Mouse (Mus musculus): ENCODE measurements around the gene Spata17. TPM values are rescaled to one million over a fixed set of nuclear protein-coding genes. Genes with fewer than 3 reads are reported as not detected.

Spata17 gene
- polyA plus RNA-seq, 1 experiment from 2014 or later: 0.72 TPM

- ATAC-seq (ENCODE audit: insufficient number of reproducible peaks, low FRiP score): no peak
- Histone ChIP-seq H3K4me1 (replicated peaks) (peaks cover 25% of the 10 kb centered on the region), H3K27me3 (replicated peaks) (no peaks in the 10 kb centered on the region), H3K4me3 (no peak overlapping the region), H3K27ac (ENCODE audit: poor library complexity, severe bottlenecking) (no peak overlapping the region), H3K9me3 (replicated peaks) (no peaks in the 10 kb centered on the region), H3K9ac (no peak overlapping the region), H3K4me2 (no peak overlapping the region), H3K36me3 (peaks cover 19% of the 10 kb centered on the region)
- WGBS: 88% methylated on average over 14 of the region's 14 CpGs
Measured at GRCm38 (mm10) chr1:187232196-187232955, 17.1 kb upstream of the Spata17 start.

DNA sequence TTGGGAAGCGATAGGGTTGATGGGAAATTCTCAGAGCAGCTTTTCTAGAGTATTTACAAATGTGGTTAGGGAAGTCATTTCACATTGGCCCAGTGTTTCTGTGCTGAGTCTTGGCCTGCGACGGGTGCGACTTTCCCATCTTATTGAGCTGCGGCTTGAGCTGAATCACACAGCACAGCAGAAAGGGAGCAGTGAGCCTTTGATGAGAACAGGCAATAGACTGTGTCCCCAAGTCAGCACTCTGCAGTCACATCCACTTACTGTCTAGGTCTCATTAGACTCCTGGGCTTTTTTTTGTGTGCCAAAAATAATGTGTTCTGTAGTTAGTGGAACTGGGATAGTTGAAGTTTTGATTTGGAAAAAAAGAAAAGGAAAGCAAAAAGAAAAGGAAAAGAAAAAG, 15.0 kb upstream of the Spata17 start:
- no peaks in the 10 kb centered on the region for H3K9me3 ChIP-seq (replicated peaks)
- no peaks in the 10 kb centered on the region for H3K27me3 ChIP-seq (replicated peaks)
- no peak overlapping the region for H3K4me2 ChIP-seq
- peaks cover 30% of the 10 kb centered on the region for H3K4me1 ChIP-seq (replicated peaks)
- H3K36me3 ChIP-seq: peaks cover 30% of the 10 kb centered on the region
- H3K4me3 ChIP-seq: no peak overlapping the region
- H3K27ac ChIP-seq (ENCODE audit: poor library complexity, severe bottlenecking): no peak overlapping the region
- 89% methylated on average over 5 of the region's 5 CpGs for WGBS
- no peak for ATAC-seq (ENCODE audit: insufficient number of reproducible peaks, low FRiP score)
- H3K9ac ChIP-seq: no peak overlapping the region

DNA sequence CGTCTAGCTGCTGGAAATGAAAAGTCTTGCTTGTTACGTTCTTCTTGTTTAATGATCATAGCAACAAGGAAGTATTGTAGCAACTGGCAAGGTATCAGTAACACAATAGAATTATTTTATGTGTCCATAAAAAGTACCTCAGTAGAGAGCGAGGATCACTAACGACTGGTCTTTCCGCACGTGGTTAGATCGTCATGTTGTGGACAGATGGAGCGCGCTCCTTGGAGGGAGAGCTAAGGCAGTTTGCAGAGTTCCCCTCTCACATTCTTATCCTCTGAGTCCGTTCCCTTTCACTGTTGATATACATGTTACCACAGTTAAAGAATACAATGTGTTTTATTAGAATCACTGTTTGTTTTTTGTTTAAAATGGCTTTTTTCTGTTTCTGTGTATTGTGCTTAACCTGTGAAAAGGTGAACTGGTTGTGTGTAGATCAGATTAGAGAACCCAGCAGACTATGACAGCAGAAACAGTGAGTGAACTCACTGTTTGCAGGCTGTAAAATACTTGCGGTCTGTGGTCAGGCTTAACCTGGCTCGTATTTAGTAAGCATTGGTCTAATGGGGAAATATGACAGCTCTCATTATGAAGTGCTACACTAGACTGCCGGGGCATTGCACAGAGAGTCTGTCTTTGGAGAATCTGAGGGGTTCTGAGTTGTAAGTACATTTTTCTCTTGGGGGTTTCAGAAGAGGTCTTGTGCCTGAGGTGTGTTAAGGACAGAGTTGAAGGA, 13.3 kb upstream of the Spata17 start:
- Histone ChIP-seq H3K4me1 (replicated peaks) (peaks cover 30% of the 10 kb centered on the region), H3K9me3 (replicated peaks) (no peaks in the 10 kb centered on the region), H3K27ac (ENCODE audit: poor library complexity, severe bottlenecking) (no peak overlapping the region), H3K9ac (no peak overlapping the region), H3K4me3 (no peak overlapping the region), H3K36me3 (peaks cover 24% of the 10 kb centered on the region), H3K27me3 (replicated peaks) (no peaks in the 10 kb centered on the region), H3K4me2 (no peak overlapping the region)
- WGBS: 82% methylated on average over 13 of the region's 13 CpGs
- ATAC-seq (ENCODE audit: insufficient number of reproducible peaks, low FRiP score): no peak

GRCm38 (mm10) chr1:187226328-187227025, 11.2 kb upstream of the Spata17 start:
- Histone ChIP-seq H3K27me3 (replicated peaks) (no peaks in the 10 kb centered on the region), H3K9ac (no peak overlapping the region), H3K4me1 (replicated peaks) (peaks cover 30% of the 10 kb centered on the region), H3K27ac (ENCODE audit: poor library complexity, severe bottlenecking) (peak overlapping the region; percentile 68), H3K9me3 (replicated peaks) (no peaks in the 10 kb centered on the region), H3K4me3 (no peak overlapping the region), H3K36me3 (peaks cover 16% of the 10 kb centered on the region), H3K4me2 (peak overlapping the region; percentile 7; the same call in 1 of the 2 replicates)
- WGBS: 49% methylated on average over 11 of the region's 11 CpGs
- ATAC-seq (ENCODE audit: insufficient number of reproducible peaks, low FRiP score): peak; percentile 57; the same call in 1 of the 2 replicates

DNA sequence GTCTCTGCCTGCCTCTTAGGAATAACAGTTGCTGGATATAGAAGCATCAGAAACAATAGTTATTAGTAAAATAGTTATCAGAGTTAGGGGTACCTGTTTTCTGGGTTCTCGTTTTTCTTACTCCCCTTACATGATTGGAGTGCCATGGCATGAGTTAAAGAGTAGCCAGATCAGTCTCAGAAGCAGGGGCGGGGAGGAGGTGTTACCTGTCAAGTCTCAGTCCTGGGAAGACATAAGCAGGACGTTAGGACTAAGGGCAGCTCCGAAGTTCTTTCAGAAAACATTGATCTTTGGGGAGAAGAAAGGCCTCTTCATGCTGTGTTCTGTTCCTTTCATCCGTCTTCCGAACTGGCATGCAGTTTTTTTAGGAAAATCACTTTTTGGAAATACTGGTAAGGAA, 5.5 kb upstream of the Spata17 start:
- H3K9ac ChIP-seq: no peak overlapping the region
- H3K27ac ChIP-seq (ENCODE audit: poor library complexity, severe bottlenecking): no peak overlapping the region
- H3K36me3 ChIP-seq: peaks cover 7% of the 10 kb centered on the region
- 77% methylated on average over 6 of the region's 6 CpGs for WGBS
- peaks cover 9% of the 10 kb centered on the region for H3K4me1 ChIP-seq (replicated peaks)
- no peak overlapping the region for H3K4me2 ChIP-seq
- no peaks in the 10 kb centered on the region for H3K27me3 ChIP-seq (replicated peaks)
- no peak for ATAC-seq (ENCODE audit: insufficient number of reproducible peaks, low FRiP score)
- no peaks in the 10 kb centered on the region for H3K9me3 ChIP-seq (replicated peaks)
- H3K4me3 ChIP-seq: no peak overlapping the region

GRCm38 (mm10) chr1:187216620-187217410, 1.6 kb upstream of the Spata17 start:
- 88% methylated on average over 9 of the region's 9 CpGs for WGBS
- Histone ChIP-seq H3K9ac (no peak overlapping the region), H3K4me2 (no peak overlapping the region), H3K4me1 (replicated peaks) (0 out of 2 replicates have a peak, but pooled peaks cover 6% of the 10 kb centered on the region), H3K36me3 (0 out of 2 replicates have a peak, but pooled peaks cover 3% of the 10 kb centered on the region), H3K4me3 (no peak overlapping the region), H3K27ac (ENCODE audit: poor library complexity, severe bottlenecking) (no peak overlapping the region), H3K27me3 (replicated peaks) (no peaks in the 10 kb centered on the region), H3K9me3 (replicated peaks) (no peaks in the 10 kb centered on the region)
- ATAC-seq (ENCODE audit: insufficient number of reproducible peaks, low FRiP score): no peak

DNA sequence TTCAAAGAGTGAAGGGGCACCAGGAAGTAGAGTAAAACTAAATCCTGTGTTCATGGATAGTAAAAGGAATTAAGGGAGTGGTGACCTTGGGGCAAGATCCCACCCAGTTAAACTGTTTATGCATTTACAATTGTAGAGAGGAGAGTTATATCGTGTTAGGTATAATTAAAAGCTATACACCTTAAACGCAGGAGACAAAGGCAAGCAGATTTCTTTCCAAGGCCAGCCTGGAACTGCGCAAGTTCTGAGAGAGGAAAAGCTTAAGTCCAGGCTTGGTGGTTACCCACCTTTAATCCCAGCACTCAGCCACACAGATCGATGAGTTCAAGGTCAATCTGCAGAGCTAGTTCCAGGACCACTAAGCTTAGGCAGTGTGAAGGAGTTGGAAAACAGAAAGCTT, 4.5 kb downstream of the Spata17 start:
- no peak for ATAC-seq (ENCODE audit: insufficient number of reproducible peaks, low FRiP score)
- Histone ChIP-seq H3K27me3 (replicated peaks) (no peaks in the 10 kb centered on the region), H3K9ac (no peak overlapping the region), H3K36me3 (no peaks in the 10 kb centered on the region), H3K4me3 (no peak overlapping the region), H3K9me3 (replicated peaks) (no peaks in the 10 kb centered on the region), H3K4me1 (replicated peaks) (no peaks in the 10 kb centered on the region), H3K27ac (ENCODE audit: poor library complexity, severe bottlenecking) (no peak overlapping the region), H3K4me2 (no peak overlapping the region)
- 83% methylated on average over 4 of the region's 4 CpGs for WGBS

GRCm38 (mm10) chr1:187209496-187209895, 5.8 kb downstream of the Spata17 start:
- Histone ChIP-seq H3K4me3 (no peak overlapping the region), H3K4me1 (replicated peaks) (no peaks in the 10 kb centered on the region), H3K27me3 (replicated peaks) (no peaks in the 10 kb centered on the region), H3K4me2 (no peak overlapping the region), H3K27ac (ENCODE audit: poor library complexity, severe bottlenecking) (no peak overlapping the region), H3K9me3 (replicated peaks) (no peaks in the 10 kb centered on the region), H3K9ac (no peak overlapping the region), H3K36me3 (no peaks in the 10 kb centered on the region)
- no peak for ATAC-seq (ENCODE audit: insufficient number of reproducible peaks, low FRiP score)
- whole genome bisulfite sequencing: 58% methylated on average over 4 of the region's 4 CpGs

DNA sequence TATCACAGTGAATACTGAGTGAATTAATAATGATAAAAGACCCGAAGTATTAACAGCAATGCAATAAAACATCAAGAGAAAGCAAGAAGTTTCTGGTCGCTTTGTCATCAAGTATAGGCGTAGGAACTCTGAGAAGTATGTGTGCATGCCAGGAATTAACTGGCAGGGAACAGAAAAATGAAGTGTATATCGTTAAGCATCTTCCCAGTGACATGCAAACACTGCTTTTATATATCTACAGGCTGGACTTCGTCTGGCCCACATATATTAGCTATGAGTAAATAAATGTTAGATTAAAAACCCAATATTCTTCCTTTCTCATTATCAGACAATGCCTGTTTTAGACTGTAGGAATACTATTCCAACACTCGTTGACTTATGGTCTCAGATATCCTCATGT, 9.8 kb downstream of the Spata17 start:
- no peak overlapping the region for H3K27ac ChIP-seq (ENCODE audit: poor library complexity, severe bottlenecking)
- no peaks in the 10 kb centered on the region for H3K9me3 ChIP-seq (replicated peaks)
- no peak for ATAC-seq (ENCODE audit: insufficient number of reproducible peaks, low FRiP score)
- H3K9ac ChIP-seq: no peak overlapping the region
- H3K4me2 ChIP-seq: no peak overlapping the region
- H3K4me1 ChIP-seq (replicated peaks): no peaks in the 10 kb centered on the region
- no peaks in the 10 kb centered on the region for H3K27me3 ChIP-seq (replicated peaks)
- H3K36me3 ChIP-seq: no peaks in the 10 kb centered on the region
- WGBS: 76% methylated on average over 6 of the region's 6 CpGs
- H3K4me3 ChIP-seq: no peak overlapping the region

DNA sequence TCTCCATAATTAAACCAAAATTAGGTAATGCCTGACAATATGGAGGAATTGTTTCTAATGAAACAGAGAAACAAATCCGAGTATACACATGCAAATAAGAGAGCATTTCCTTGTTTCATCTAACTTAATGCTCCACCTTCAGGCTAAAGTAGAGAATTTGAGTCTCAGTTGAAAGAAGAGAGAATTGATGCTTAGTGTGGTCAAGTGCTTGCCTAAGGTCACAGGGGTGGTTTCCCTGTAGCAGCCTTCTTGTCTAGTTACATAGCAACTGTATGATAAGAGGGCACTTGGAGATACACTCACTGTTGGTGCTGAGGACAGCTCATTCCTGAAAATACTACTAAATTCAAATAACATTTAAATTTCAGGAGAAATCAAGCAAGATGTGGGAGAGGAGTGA, 36.7 kb downstream of the Spata17 start:
- H3K36me3 ChIP-seq: no peaks in the 10 kb centered on the region
- H3K27ac ChIP-seq (ENCODE audit: poor library complexity, severe bottlenecking): no peak overlapping the region
- 60% methylated on average over 1 of the region's 1 CpGs for WGBS
- no peaks in the 10 kb centered on the region for H3K9me3 ChIP-seq (replicated peaks)
- H3K4me2 ChIP-seq: no peak overlapping the region
- H3K4me1 ChIP-seq (replicated peaks): peaks cover 5% of the 10 kb centered on the region
- no peak overlapping the region for H3K4me3 ChIP-seq
- H3K27me3 ChIP-seq (replicated peaks): no peaks in the 10 kb centered on the region
- no peak for ATAC-seq (ENCODE audit: insufficient number of reproducible peaks, low FRiP score)
- no peak overlapping the region for H3K9ac ChIP-seq
